Mouse (Mus musculus) thymus, adult 18-20 months (tissue): ENCODE data around the gene Rplp2.
A peak's percentile ranks its signal among the peaks of the same experiment; 100 is the strongest.

Experiments used
- DNase-seq, 2 experiments: peaks; one replicate each; pipeline ENCODE4 v3.0.0; 2022; ENCODE audit warnings: mixed read lengths in 2 of 2

Rplp2 gene

GRCm38 (mm10) chr7:141468164-141468521 is 21.0 kb downstream of the Rplp2 start:
- no peak for DNase-seq

GRCm38 (mm10) chr7:141468522-141469211 is 21.5 kb downstream of the Rplp2 start:
- DNase-seq: peak; percentile 33 to 50

- DNase-seq: no peak
These were observed 22.2 kb downstream of the Rplp2 start for GRCm38 (mm10) chr7:141469352-141469751.

- DNase-seq: no peak
These were observed 22.9 kb downstream of the Rplp2 start for GRCm38 (mm10) chr7:141469901-141470636.

- no peak for DNase-seq
These were observed 23.4 kb downstream of the Rplp2 start for GRCm38 (mm10) chr7:141470637-141470944.

- DNase-seq: no peak
These were observed 24.1 kb downstream of the Rplp2 start for GRCm38 (mm10) chr7:141471236-141471635.

GRCm38 (mm10) chr7:141472226-141472625 is 25.1 kb downstream of the Rplp2 start:
- DNase-seq: no peak

GRCm38 (mm10) chr7:141472763-141473162 is 25.6 kb downstream of the Rplp2 start:
- DNase-seq: no peak

- DNase-seq: no peak
These were observed 27.0 kb downstream of the Rplp2 start for GRCm38 (mm10) chr7:141474160-141474559.

GRCm38 (mm10) chr7:141475011-141475804 is 28.0 kb downstream of the Rplp2 start, which contains the start of the genes Polr2l and Tspan4:
Gene Polr2l (minus strand): TSS chr7:141475132.
Gene Tspan4 (plus strand): TSS chr7:141475240.
- DNase-seq: peak; percentile 66 to 74

- DNase-seq: no peak
These were observed 28.6 kb downstream of the Rplp2 start for GRCm38 (mm10) chr7:141475805-141476158.

- DNase-seq: peak in 1 of 2 experiments; percentile 37
These were observed 29.2 kb downstream of the Rplp2 start for GRCm38 (mm10) chr7:141476226-141476980.

GRCm38 (mm10) chr7:141476981-141477370 is 29.8 kb downstream of the Rplp2 start:
- no peak for DNase-seq

- no peak for DNase-seq
These were observed 30.6 kb downstream of the Rplp2 start for GRCm38 (mm10) chr7:141477578-141478269.

GRCm38 (mm10) chr7:141478270-141478748 is 31.1 kb downstream of the Rplp2 start:
- DNase-seq: no peak

GRCm38 (mm10) chr7:141480842-141481497 is 33.8 kb downstream of the Rplp2 start:
- peak; percentile 48 to 60 for DNase-seq

GRCm38 (mm10) chr7:141481498-141482401 is 34.6 kb downstream of the Rplp2 start:
- no peak for DNase-seq

- DNase-seq: no peak
These were observed 35.4 kb downstream of the Rplp2 start for GRCm38 (mm10) chr7:141482531-141483024.

GRCm38 (mm10) chr7:141483114-141483653 is 36.0 kb downstream of the Rplp2 start:
- no peak for DNase-seq
